Mouse (Mus musculus) layer of hippocampus, adult 8-10 months (tissue): ENCODE results near the gene Bfsp2. TPM values are rescaled to one million over a fixed set of nuclear protein-coding genes. Genes with fewer than 3 reads are reported as not detected.
"Not testable (repeated sequence)": the region's sequence is repeated elsewhere in the genome, so short reads cannot be mapped to it uniquely, and the experiment has no call there.

Source experiments
- DNase-seq, 2 experiments: peaks; one replicate each; pipeline ENCODE4 v3.0.0; 2022; ENCODE audit warnings: low spot score in 2 of 2
- total RNA-seq, 4 experiments: library from RNA; stranded (reverse); gene quantifications; 2 replicates each; pipeline ENCODE4 v1.2.4; 2022

Bfsp2 gene
- total RNA-seq, 4 experiments from 2014 or later = 2.0 to 4.5 (median 4.3) TPM

DNA sequence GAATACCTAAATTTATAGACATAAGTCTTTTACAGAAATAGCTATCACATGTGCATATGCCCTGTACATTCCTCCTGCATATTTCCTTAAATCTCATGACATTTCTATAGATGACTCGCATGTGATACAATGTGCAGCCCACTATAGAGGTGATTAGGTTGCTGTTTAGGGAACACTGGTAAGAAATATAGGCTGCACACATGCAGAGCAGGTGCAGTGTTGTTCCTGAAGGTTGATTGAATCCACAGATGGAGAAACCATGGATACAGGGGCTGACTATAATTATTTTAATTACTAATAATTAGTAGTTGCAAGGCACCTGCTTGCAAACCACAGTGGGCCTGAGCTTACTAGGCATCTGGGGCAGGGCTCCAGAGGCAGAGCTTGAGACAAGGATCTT lies 48.5 kb downstream of the Bfsp2 start:
- DNase-seq = no peak

DNA sequence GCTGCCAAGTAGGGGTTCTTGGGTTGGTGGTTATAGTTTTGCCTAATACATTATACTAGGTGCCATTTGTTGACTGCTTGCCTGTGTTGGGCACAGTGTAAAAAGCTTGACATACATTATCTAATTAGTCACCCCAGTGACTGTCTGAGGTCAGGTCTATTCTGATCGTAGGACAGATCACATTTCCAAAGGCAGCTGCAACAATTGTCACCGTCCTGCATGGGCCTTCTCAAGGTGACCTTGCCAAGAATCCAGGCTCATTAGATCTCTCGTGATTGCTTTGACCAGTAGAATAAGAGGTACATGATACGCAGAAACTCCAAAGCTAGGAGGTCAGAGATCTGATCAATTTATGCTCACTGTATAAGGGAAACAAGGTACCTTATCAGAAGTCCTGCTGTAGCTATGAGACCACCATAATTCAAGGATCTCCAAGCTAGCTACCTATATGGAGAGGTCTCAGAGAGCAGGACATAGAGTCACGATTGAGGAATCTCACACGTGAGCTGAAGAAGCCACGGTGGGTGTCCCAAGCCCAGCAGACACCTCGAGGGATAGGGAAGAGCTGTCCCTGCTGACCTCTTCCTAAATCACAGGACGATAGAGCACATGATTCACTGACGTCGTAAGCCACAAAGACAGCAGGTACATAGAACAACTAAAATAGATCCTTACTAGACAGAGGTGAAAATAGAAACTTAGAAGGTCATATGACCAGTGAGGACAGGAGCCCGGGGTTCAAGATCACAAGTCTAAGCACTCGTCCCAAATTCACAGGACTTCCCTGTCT lies 49.6 kb downstream of the Bfsp2 start:
- DNase-seq = no peak

DNA sequence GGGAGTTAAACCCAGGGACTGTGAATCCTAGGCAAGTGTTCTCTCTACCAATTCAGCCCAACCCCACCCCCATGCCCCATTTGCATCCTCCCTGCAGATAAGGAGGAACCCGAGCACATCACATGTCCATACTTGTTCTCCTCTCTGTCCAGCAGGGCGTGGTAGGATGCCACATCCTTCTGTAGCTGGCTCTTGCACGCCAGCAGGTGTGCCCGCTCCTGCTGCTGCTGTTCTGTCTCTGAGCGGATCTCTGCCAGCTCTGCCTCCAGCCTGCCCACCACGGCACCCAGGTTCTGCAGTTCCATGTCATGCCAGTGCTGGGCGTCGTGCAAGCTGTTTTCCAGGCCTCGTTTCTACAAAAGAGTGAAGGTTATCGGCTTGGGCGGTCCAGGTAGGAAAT lies 53.8 kb downstream of the Bfsp2 start:
- no peak for DNase-seq

DNA sequence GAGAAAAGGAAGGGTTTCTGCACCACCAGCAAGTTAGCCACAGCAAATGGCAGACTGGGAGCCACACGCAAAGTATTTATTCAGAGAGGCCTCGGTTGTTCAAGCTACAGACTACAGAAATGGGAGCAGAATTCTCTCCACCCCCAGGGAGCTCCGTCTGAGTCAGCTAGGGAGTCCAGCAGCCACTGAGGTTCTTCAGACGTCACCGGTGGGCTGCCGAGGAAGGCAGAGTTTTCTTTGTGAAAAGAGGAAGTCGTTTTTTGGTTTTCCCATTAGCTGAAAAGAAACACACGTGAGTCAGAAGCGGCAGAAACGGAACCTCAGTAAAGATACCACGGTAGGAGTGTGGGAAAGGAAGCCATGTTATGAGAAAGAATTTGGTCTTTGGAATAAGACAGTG lies 55.4 kb downstream of the Bfsp2 start:
- no peak for DNase-seq

DNA sequence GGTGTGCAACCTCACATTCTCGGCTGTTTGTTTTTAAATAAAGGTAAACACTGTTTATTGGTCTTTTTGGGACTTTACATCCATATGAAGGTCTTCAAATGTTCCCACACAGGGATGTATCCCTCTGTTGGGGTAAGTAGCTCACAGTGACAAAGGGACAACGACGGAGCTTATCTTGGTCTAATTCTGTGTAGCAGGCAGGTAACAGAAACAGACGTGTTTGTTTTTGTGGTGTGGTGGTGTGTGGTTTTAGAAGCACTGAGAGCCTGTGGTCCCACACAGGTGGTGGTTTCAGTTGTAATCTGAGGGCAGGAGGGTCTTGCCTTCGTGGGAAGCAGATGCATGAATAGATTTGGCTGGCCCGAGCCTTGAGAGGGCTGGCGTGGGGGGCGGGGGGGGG lies 56.3 kb downstream of the Bfsp2 start:
- no peak for DNase-seq

DNA sequence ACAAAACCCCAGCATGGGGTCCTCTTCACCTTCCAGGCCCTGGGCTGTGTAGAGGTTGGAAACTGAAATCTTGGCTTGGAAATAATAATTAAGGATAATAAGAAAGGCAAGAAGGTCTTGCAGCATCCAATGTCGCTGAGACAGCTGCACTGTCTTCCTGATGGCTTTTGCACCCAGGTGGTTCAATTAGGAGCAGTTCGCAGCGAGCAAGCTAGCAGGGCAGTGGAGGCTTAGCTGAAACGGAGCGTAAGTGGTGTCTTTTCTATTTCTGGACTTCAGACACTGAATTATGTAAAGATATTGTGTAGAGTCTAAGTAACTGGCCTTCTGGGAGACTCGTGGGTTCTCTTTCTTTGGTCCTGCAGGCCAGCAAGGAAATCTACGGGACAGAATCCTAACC lies 56.8 kb downstream of the Bfsp2 start:
- DNase-seq = no peak

DNA sequence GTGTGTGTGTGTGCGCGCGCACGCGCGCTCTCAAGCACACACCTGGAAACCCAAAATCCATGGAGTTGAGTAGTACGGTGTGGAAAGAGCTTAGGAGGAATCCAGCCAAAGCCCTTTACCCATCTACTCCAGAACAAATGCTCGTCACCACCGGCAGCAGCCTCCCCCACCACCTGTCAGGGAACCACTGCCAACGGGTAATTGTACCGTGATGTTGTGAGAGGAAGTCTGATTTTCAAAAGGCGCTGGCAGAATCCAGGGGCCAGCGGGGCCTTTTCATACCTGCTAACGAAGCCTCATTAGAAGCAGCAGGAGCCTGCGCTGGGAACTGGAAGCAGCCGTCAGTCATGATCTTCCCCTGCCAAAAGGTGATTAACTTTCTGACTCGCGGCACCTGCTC lies 57.4 kb downstream of the Bfsp2 start:
- peak in 1 of 2 experiments; percentile 28 for DNase-seq

DNA sequence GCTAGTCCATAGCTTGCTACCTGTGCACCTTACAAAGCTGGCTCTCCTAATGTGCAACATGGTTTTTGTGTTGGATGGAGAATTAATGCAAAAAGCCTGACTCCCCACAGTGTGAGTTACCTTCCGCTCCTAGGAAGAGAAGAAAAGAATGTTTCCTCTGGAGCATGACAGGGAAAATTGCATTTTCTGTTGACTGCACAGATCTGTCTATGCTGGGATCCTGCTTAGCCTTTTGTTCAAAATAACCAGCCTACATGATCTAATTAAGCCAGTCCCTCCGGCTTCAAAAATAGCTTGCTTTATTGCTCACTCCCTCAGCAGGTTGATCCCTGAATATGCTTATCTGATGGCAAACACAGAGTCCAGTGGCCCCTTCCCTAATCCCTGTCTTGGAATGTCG lies 59.4 kb downstream of the Bfsp2 start:
- DNase-seq = no peak

DNA sequence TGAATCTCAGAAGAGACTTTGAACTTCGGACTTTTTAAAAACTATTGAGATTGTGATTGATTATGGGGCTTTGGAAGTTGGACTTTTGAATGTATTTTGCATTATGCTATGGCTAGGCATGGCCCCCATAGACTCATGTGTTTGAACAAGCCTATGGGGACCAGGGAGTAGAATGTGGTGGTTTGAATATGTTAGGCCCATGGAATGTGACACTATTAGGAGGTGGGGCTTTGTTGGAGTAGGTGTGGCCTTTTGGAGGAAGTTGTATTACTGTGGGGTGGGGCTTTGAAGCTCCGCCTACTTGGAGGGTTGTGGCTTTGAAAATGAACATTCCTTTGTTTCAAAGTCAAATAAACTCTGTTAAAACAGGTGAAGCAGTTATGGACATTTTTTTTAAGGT lies 61.4 kb downstream of the Bfsp2 start:
- DNase-seq = no peak

DNA sequence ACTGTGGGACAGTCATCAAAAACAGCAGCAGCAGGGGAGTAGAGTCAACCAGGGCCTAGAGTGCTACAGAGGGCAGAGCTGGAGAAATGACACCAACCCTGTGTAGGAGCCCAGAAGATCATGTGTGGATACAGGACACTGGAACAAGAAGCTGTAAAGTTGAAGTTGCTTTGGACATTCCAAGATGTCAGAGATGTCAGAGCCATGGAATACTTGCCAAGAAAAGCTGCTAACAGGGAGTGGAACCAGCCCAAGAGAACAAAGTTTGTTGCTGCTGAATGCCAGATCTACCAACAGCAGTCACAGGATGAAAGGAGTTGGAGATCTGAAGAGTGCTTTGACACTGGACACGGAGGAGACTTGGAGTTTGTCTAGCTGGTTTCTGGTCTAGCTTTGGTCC lies 62.0 kb downstream of the Bfsp2 start:
- DNase-seq = not testable (repeated sequence)

DNA sequence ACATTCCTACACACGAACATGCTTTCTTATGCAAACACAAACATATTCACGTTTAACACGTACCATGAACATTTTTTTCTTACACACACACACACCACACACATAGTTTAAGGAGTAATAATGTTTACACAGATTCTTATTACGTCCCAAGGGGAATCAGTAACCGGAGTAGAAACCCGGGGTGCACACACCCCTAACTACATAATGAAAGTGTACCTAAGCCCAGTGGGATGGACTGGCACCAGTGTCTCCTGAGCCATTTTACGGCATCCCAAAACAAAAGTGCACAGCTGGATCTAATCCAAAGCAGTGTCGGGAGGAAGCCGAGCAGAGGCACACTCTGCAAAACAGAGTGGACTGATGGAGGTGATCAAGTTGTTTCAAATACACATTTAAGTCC lies 66.8 kb downstream of the Bfsp2 start:
- DNase-seq = no peak

DNA sequence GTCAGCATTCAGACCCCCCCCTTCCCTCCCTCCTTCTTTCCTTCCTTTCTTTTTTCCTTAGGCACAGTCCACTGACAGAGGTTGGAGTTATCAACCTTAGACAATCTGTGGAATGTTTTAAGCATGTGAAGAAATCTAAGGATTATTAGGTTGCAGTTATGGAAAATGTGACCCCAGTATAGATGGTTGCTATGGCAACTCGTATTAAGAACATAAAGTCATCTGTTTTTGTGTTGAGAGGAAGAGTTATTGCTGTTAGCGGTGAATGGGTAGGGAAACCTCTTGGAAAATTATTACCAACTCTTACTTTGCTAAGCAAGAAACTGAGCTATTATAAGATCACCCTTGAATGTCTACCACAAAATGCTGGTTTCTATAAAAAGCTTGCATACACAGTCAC lies 71.1 kb downstream of the Bfsp2 start:
- no peak for DNase-seq

DNA sequence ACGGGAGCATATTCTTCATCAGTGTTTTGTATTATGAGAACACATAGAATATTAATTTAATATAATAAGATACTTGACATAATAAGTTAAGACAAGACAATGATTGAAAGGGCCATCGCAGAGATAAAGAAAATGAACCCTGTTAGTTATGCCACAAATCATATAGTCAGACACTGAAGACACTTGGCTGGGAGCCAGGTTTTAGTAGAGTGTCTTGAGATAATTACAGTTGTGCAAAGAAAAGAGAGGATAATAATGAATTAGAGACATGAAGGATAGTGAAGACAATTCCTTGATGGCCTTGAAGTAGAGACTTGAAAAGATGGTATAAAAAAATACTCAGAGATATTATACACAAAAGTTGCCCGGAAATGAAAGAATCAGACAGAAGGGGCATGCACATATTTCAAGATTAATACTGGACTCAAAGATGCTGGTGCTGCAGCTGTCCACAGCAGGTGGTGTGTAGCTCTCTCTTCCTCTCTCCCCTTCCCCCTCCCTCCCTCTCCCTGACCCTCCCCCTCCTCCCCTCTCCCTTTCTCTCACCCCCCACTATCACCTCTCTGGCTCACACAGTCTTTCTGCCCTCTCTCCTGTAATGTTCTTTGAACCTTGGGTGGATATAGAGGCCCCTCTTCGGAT lies 72.0 kb downstream of the Bfsp2 start:
- no peak for DNase-seq

DNA sequence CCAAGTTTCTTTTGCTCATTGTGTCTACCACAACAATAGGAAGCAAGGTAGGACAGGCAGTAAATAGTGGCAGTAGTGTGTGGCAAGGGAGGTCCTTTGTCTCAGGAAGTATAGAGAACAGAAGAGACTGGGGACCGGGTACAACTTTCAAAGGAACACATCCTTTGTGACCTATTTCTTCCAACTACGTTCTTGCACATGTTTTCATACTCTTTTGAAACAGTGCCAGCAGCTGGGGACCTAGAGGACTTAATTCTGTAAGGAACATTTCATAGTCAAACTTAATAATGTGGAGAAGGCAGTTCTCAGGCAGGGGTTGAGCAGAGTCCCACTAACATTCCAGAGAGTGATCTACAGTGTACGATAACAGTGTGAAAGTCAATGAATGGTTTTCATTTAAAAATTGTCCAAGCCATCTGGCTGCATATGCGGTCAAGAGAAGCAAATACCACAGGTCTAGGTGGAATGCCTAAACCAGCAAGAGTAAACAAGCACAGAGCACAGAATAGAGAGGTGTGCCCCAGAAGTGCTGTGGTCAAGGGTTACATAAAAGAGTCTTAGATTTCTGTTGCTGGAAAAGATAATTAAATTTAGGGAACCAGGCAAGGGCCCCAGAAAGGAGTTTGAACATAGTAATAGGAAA lies 76.8 kb downstream of the Bfsp2 start:
- DNase-seq = no peak

DNA sequence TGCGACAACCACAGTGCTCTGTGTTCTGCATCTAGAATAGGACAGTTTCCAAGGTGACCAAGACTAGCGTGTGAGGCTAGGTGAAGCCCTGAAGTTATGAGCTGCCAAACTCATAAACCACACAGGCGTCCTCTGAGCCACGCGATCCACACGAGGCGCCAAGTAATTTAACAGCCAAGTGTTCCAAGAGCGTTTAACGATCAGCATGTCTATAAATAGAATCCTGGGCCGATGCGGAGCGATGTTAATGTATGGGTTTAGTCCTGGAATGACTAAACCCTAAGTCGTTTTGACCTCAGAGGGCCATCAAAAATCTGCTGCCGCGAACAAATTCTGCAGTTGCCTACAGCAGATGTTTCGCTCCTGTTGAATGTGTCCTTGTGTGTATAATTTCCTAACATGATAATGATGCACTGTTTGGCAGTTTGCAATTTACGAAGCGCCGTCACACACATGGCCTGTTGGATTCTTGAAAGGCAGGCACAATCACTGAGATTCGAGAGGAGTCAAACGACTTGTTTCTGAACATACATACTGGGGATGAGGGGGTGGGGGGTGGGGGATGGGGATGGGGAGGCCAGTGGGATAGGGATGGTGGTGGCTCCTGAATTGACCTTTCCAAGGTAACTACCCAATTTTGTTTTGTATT lies 81.6 kb downstream of the Bfsp2 start:
- DNase-seq = peak; percentile 7 to 19

DNA sequence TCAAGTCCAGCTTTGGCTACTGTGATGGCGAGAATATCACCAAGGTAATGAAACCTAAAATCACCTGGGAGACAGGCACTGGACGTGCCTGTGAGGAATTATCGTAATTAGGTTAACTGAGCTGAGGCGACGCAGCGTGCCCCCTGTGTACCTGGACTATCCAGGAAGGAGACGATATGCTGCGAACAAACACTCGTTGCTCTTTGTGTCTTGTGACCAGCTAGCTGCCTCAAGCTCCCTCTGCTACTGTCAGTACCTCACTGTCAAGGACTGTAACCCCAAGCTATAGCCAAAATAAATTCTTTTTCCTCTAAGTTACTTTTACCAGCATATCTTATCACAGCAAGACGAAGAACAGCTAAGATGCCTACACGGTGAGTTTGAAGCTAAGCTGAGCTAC lies 87.0 kb downstream of the Bfsp2 start:
- DNase-seq = no peak

DNA sequence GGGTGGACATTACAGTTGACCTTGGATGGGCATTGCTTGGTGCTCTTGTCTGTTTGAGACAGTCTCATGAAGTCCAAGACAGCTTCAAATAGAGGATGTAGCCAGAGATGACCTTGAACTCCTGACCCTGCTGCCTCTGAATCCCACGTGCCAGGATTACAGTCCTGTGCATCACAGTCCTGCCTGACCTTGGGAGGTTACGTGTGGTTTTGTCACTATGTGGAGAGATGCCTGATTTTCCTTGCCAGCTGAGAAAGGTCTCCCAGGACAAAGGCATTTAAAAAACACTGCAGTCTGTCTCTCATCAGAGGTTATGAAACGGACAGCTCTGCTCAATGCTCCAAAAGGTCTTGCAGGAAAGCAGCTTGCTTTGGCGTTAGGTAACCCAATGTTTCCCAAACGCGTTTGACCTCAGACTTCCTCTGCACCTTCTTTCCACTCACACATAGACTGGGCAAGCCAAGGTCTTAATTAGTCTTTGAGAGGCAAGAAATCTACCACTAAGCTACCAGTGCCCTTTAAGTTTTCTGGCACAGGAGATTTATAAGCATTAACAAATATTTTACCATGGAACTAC lies 88.3 kb downstream of the Bfsp2 start:
- no peak for DNase-seq

DNA sequence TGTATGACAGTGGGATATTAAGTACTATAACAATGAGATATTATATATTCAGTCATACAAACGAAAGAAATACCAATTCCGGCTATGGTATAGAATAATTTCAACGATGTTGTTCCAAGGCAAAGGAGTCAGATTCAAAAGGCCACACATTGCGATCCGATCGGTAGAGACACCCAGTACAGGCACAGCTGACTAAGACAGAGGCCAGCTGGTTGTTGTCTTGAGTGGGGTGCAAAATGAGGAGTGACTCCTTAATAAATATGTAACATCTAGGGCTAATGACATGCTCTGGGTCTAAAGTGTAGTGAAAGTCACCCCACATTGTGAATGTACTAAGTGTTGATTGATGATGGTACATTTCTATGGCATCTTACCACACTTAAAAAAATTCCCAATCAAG lies 91.0 kb downstream of the Bfsp2 start:
- no peak for DNase-seq

DNA sequence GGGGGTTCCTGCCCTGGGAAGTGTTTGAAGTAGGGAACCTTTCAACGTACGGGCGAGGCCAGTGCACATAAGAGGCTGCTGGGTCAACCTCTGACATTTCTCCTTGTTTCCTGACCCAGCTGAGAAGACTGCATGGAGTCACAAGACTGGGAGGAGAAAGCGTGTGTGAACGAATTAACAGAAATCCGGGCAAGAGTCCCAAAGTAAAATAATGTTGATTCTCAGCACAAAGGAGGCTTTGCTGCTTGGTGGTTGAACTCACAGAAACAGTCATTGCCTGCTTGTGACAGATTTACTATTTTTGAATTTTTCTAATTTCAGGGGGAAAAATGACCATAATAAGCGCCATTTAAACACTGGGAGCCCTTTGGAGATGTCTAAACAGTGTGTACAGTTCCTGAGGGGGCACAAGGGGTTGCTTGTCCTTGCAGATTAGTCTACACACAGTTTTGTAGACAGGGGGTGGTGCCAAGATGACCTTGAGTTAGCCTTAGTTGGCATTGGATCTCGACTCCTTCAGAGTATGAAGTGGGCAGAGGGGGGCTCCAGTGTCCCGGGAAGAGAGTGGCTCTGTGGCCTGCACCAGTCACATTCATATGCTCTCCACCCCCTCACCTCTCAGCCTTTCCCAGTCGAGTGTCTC lies 93.1 kb downstream of the Bfsp2 start:
- no peak for DNase-seq

DNA sequence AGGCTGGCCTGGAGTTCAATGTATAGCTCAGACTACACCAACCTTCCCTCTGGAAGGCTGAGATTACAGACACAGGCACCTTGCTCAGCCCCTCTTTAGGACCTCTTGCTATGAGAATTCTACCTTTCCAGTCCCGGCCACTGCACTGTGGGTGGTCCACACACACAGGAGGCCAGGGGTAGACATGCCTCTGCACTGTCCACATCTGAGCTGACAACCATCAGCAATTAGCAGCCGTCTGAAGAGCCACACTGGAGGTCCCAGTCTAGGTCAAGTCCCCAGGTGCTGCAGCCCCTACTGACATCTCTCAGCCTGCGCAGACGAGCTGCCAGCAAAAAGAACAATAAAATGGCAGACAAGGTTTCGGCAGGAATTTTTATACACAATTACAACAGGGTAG lies 93.6 kb downstream of the Bfsp2 start:
- no peak for DNase-seq

DNA sequence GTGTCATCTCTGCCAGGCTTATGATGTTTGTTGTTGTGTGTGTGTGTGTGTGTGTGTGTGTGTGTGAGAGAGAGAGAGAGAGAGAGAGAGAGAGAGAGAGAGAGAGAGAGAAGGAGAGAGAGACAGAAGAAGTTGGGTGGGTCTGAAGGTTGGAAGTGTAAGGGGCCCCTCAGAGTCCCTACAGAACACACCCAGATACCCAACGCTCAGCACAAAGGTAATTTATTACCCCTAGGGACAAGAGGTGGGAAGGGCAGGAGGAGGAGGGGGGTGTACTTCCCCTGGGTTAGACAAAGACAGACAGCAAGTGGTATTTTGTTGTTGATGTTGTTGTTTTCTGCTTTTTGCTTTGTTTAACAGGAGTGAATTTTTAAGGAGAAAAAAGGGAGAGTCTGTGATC lies 94.6 kb downstream of the Bfsp2 start:
- no peak for DNase-seq
